Mouse (Mus musculus): ENCODE data around the gene Lactbl1. TPM values are rescaled to one million over a fixed set of nuclear protein-coding genes. Genes with fewer than 3 reads are reported as not detected.
A peak's percentile ranks its signal among the peaks of the same experiment; 100 is the strongest.

Gene Lactbl1
- not detected in 2 replicates for polyA plus RNA-seq (2015; fragmentation: Nextera tagmentation; extraction: Ambion mirVana)

GRCm38 (mm10) chr4:136622388-136622787 lies at the start of gene Lactbl1:
Gene Lactbl1 (plus strand): TSS chr4:136622621.
- 47% methylated on average over 6 of the region's 6 CpGs for WGBS
- Histone ChIP-seq H3K27me3 (replicated peaks) (no peaks in the 10 kb centered on the region), H3K27ac (no peak within 1 kb of the TSS), H3K4me2 (no peak within 1 kb of the TSS), H3K36me3 (no peaks in the 10 kb centered on the region), H3K9ac (no peak within 1 kb of the TSS), H3K4me1 (0 out of 2 replicates have a peak, but pooled peaks cover 2% of the 10 kb centered on the region), H3K9me3 (no peaks in the 10 kb centered on the region), H3K4me3 (replicated peaks) (no peak within 1 kb of the TSS)
- ATAC-seq (ENCODE audit: insufficient read depth, low FRiP score, low read depth) = no peak

DNA sequence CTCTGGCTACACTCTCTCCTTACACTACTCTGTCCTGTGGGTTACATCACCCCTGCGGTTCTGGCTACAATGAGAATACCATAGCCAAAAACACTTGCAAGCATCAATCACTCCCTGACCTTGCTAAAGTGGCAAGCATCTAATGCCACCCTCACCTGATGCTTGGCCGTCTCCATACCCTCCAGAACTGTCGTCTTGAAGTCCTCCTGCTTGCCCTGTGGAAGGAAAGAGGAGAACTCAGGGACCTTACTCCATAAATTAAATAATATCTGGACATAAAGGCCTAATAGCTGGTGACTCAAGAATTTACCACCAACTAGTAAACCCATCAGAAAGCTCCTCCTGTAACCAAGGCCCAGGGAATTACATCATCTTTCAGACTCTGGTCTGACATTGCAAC lies 40.5 kb upstream of the Lactbl1 start:
- Histone ChIP-seq H3K9me3 (no peaks in the 10 kb centered on the region), H3K36me3 (0 out of 2 replicates have a peak, but pooled peaks cover 5% of the 10 kb centered on the region)
- WGBS = 84% methylated on average over 3 of the region's 3 CpGs

DNA sequence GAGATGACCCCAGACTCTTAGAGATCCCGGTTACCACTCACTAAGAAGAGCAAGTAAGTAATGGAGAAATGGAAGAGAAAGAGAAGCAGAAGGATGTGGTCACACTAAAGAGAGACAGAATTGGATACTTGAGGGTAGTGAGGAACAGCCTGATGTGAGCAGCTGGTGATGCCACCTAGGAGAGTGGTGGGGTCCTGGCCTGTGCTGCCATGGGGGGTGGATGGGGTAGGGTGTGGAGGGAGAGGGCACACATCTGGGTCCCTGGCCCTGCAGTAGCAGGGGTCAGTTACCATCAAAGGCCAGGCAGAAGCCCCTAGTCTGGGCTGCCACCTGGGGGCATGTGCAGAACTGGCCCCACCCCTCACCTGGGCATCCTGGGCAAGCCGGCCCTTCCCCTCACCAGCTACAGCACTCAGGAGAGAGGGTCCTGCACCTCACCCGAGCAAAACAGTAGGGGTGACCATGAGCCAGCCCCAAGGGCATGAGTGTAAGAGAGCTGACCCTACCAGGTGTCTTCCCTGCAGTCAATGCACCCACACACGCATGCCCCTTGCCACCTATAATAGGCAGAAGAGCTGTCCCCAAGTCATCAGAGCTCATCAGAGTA lies 35.1 kb upstream of the Lactbl1 start:
- no peak overlapping the region for H3K27ac ChIP-seq
- no peak overlapping the region for H3K4me3 ChIP-seq (replicated peaks)
- ATAC-seq (ENCODE audit: insufficient read depth, low FRiP score, low read depth) = no peak
- no peak overlapping the region for H3K4me2 ChIP-seq
- H3K9me3 ChIP-seq = no peaks in the 10 kb centered on the region
- 92% methylated on average over 4 of the region's 4 CpGs for WGBS
- H3K27me3 ChIP-seq (replicated peaks) = no peaks in the 10 kb centered on the region
- H3K4me1 ChIP-seq = 0 out of 2 replicates have a peak, but pooled peaks cover 4% of the 10 kb centered on the region
- no peaks in the 10 kb centered on the region for H3K36me3 ChIP-seq
- no peak overlapping the region for H3K9ac ChIP-seq

More for the DNA sequence above, 40.5 kb upstream of the Lactbl1 start:
- Histone ChIP-seq H3K9ac (no peak overlapping the region), H3K4me3 (replicated peaks) (no peak overlapping the region), H3K27ac (no peak overlapping the region), H3K4me2 (no peak overlapping the region), H3K4me1 (0 out of 2 replicates have a peak, but pooled peaks cover 2% of the 10 kb centered on the region), H3K27me3 (replicated peaks) (no peaks in the 10 kb centered on the region)
- ATAC-seq (ENCODE audit: insufficient read depth, low FRiP score, low read depth) = no peak

GRCm38 (mm10) chr4:136588003-136588402 lies 34.4 kb upstream of the Lactbl1 start:
- 83% methylated on average over 4 of the region's 4 CpGs for WGBS
- H3K9me3 ChIP-seq = no peaks in the 10 kb centered on the region
- H3K27me3 ChIP-seq (replicated peaks) = no peaks in the 10 kb centered on the region
- no peak overlapping the region for H3K4me2 ChIP-seq
- no peak for ATAC-seq (ENCODE audit: insufficient read depth, low FRiP score, low read depth)
- H3K9ac ChIP-seq = no peak overlapping the region
- H3K4me3 ChIP-seq (replicated peaks) = no peak overlapping the region
- no peak overlapping the region for H3K27ac ChIP-seq
- H3K36me3 ChIP-seq = no peaks in the 10 kb centered on the region
- 0 out of 2 replicates have a peak, but pooled peaks cover 7% of the 10 kb centered on the region for H3K4me1 ChIP-seq

DNA sequence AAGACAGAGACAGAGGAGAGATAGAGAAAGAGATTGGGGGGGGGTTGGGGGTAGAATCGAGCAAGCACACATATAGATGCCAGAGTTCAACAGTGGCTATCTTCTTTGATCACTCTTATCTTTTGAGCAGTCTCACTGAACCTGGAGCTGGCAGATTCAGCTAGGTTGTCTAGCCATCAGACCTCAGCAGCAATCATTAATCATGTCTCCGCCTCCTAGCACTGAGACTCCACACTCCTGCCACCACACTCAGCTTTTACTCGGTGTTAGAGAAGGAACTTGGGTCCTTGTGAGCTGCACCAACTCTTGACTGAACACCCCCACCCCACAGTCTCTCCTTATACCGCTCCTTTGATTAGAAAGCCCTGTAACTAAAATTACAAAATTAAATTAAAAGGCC lies 30.3 kb upstream of the Lactbl1 start:
- Histone ChIP-seq H3K27me3 (replicated peaks) (no peaks in the 10 kb centered on the region), H3K4me3 (replicated peaks) (no peak overlapping the region), H3K9ac (no peak overlapping the region), H3K9me3 (no peaks in the 10 kb centered on the region), H3K36me3 (no peaks in the 10 kb centered on the region), H3K4me2 (no peak overlapping the region), H3K4me1 (0 out of 2 replicates have a peak, but pooled peaks cover 5% of the 10 kb centered on the region), H3K27ac (no peak overlapping the region)
- ATAC-seq (ENCODE audit: insufficient read depth, low FRiP score, low read depth) = no peak
- WGBS = 48% methylated on average over 4 of the region's 4 CpGs

DNA sequence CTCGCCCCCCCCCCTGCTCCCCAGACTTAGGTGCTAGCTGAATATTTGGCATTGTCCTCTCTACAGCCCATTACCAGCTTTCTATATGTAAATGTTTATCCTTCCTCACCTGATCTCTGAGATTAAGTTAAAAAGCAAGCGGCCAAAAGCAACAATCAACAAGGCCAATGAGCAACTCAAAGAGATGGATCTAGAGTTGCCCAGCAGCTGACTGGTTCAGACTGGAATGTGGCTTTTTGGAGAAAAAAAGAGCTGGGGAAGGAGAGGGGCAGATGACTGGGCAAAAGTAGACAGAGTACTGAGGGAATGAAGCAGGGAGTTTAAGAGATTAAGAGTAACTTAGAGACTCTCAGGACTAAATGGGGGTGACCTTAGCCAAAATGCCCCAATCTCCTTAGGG lies 28.4 kb upstream of the Lactbl1 start:
- ATAC-seq (ENCODE audit: insufficient read depth, low FRiP score, low read depth) = no peak
- H3K27me3 ChIP-seq (replicated peaks) = no peaks in the 10 kb centered on the region
- no peak overlapping the region for H3K9ac ChIP-seq
- H3K4me1 ChIP-seq = 0 out of 2 replicates have a peak, but pooled peaks cover 3% of the 10 kb centered on the region
- H3K4me2 ChIP-seq = no peak overlapping the region
- H3K36me3 ChIP-seq = no peaks in the 10 kb centered on the region
- no peaks in the 10 kb centered on the region for H3K9me3 ChIP-seq
- H3K27ac ChIP-seq = no peak overlapping the region
- H3K4me3 ChIP-seq (replicated peaks) = no peak overlapping the region
- 60% methylated on average over 2 of the region's 2 CpGs for WGBS

GRCm38 (mm10) chr4:136595221-136595620 lies 27.2 kb upstream of the Lactbl1 start:
- Histone ChIP-seq H3K4me3 (replicated peaks) (no peak overlapping the region), H3K9me3 (no peaks in the 10 kb centered on the region), H3K27me3 (replicated peaks) (no peaks in the 10 kb centered on the region), H3K27ac (no peak overlapping the region), H3K4me1 (0 out of 2 replicates have a peak, but pooled peaks cover 3% of the 10 kb centered on the region), H3K4me2 (no peak overlapping the region), H3K36me3 (no peaks in the 10 kb centered on the region), H3K9ac (no peak overlapping the region)
- no peak for ATAC-seq (ENCODE audit: insufficient read depth, low FRiP score, low read depth)
- 75% methylated on average over 6 of the region's 6 CpGs for WGBS

DNA sequence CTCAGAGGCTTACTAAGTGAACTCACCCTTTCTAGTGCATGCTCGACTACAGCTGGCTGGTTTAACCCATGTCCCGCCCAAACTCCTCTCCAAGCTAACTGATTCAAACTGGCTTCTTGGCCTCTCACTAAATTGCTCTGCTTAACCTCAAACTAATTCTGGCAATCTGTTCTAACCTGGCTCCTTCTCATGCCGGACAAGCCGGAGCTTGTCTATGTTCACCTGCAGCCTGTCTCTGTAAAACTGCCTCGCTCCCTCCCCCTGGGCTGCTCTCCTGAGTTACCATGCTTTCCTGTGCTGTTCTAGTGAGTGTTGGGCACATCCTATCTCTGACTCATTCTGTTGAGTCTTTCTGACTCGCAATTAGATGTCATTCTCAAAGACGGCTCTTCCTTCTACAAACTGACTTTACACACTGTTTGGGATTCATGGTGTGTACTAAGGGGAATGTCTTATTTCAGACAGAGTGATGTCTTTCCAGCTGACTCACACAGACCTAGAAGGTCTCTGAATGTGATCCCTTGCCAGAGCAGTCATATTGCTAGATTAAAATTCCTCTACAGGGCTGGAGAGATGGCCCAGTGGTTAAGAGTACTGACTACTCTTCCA lies 24.0 kb upstream of the Lactbl1 start:
- no peaks in the 10 kb centered on the region for H3K27me3 ChIP-seq (replicated peaks)
- no peak overlapping the region for H3K4me3 ChIP-seq (replicated peaks)
- no peak for ATAC-seq (ENCODE audit: insufficient read depth, low FRiP score, low read depth)
- WGBS = 76% methylated on average over 7 of the region's 7 CpGs
- no peaks in the 10 kb centered on the region for H3K9me3 ChIP-seq
- no peak overlapping the region for H3K4me2 ChIP-seq
- no peak overlapping the region for H3K27ac ChIP-seq
- H3K4me1 ChIP-seq = peaks cover 10% of the 10 kb centered on the region; the same call in 1 of the 2 replicates
- no peak overlapping the region for H3K9ac ChIP-seq
- H3K36me3 ChIP-seq = no peaks in the 10 kb centered on the region

GRCm38 (mm10) chr4:136599869-136600268 lies 22.6 kb upstream of the Lactbl1 start:
- H3K9me3 ChIP-seq = no peaks in the 10 kb centered on the region
- no peaks in the 10 kb centered on the region for H3K36me3 ChIP-seq
- H3K9ac ChIP-seq = no peak overlapping the region
- H3K27ac ChIP-seq = no peak overlapping the region
- no peak for ATAC-seq (ENCODE audit: insufficient read depth, low FRiP score, low read depth)
- H3K4me2 ChIP-seq = no peak overlapping the region
- H3K4me1 ChIP-seq = peaks cover 10% of the 10 kb centered on the region; the same call in 1 of the 2 replicates
- H3K4me3 ChIP-seq (replicated peaks) = no peak overlapping the region
- WGBS = 89% methylated on average over 3 of the region's 3 CpGs
- no peaks in the 10 kb centered on the region for H3K27me3 ChIP-seq (replicated peaks)

DNA sequence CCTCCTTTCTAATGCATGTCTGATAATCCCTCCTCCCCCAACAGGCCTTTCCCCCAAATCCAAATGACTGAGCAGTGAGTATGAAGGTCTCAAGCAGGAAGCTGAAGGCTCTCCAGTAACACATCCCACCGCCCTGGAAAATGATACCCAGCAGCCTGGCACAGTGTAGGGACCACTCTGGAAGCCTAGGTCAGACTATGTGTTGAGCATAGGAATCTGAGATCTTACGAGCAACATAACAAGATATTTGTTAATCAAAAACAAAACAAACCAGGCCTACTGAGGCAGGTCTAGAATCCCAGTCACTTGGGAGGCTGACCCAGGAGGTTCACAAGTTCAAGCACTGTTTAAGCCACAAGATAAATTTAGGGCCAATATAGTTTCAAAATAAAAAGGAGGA lies 21.9 kb upstream of the Lactbl1 start:
- no peaks in the 10 kb centered on the region for H3K27me3 ChIP-seq (replicated peaks)
- no peaks in the 10 kb centered on the region for H3K36me3 ChIP-seq
- peak overlapping the region; percentile 60 for H3K4me2 ChIP-seq
- peaks cover 10% of the 10 kb centered on the region; the same call in 1 of the 2 replicates for H3K4me1 ChIP-seq
- no peak overlapping the region for H3K27ac ChIP-seq
- 78% methylated on average over 2 of the region's 2 CpGs for WGBS
- H3K4me3 ChIP-seq (replicated peaks) = peak overlapping the region; percentile 99; the same call in 1 of the 2 replicates
- no peak overlapping the region for H3K9ac ChIP-seq
- ATAC-seq (ENCODE audit: insufficient read depth, low FRiP score, low read depth) = no peak
- no peaks in the 10 kb centered on the region for H3K9me3 ChIP-seq

DNA sequence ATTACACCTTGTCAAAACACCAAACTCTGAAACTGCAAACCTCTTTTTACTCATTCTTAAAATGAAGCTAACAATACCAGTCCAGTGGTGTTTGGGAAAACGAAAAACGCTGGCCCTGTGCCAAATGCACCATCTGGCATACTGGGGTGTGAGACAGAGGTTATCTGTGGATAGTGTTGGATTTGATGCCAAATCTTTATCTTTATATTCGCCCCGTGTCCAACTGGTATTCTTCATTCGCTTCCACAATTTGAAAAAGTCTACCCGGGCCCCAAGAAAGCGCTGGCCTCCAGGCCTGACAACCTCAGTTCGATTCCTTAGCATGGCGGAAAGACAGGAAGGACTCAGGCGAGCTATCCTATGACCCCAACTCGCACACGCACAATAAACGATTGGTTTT lies 20.9 kb upstream of the Lactbl1 start:
- no peaks in the 10 kb centered on the region for H3K36me3 ChIP-seq
- peak overlapping the region; percentile 60 for H3K4me2 ChIP-seq
- under 1% methylated on average over 13 of the region's 13 CpGs for WGBS
- H3K27me3 ChIP-seq (replicated peaks) = no peaks in the 10 kb centered on the region
- no peak for ATAC-seq (ENCODE audit: insufficient read depth, low FRiP score, low read depth)
- H3K4me1 ChIP-seq = peaks cover 10% of the 10 kb centered on the region; the same call in 1 of the 2 replicates
- peak overlapping the region; percentile 99 for H3K9ac ChIP-seq
- H3K4me3 ChIP-seq (replicated peaks) = peak overlapping the region; percentile 99
- H3K27ac ChIP-seq = peak overlapping the region; percentile 90
- no peaks in the 10 kb centered on the region for H3K9me3 ChIP-seq

GRCm38 (mm10) chr4:136602018-136602554 lies 20.3 kb upstream of the Lactbl1 start:
- Histone ChIP-seq H3K36me3 (no peaks in the 10 kb centered on the region), H3K27ac (peak overlapping the region; percentile 90), H3K4me1 (peaks cover 10% of the 10 kb centered on the region; the same call in 1 of the 2 replicates), H3K4me2 (peak overlapping the region; percentile 60), H3K9ac (peak overlapping the region; percentile 99), H3K4me3 (replicated peaks) (peak overlapping the region; percentile 99), H3K27me3 (replicated peaks) (no peaks in the 10 kb centered on the region), H3K9me3 (no peaks in the 10 kb centered on the region)
- peak; percentile 45 for ATAC-seq (ENCODE audit: insufficient read depth, low FRiP score, low read depth)
- WGBS = under 1% methylated on average over 67 of the region's 68 CpGs

Measured in stomach, embryonic 15.5 days (tissue).